Mouse (Mus musculus): ENCODE measurements at regions not wholly inside any gene's neighbourhood (a gene's known extent, or its start where the extent isn't known, plus 50 kb on each side); places are given as distances from the start of the nearest gene placed in this dataset.

DNA sequence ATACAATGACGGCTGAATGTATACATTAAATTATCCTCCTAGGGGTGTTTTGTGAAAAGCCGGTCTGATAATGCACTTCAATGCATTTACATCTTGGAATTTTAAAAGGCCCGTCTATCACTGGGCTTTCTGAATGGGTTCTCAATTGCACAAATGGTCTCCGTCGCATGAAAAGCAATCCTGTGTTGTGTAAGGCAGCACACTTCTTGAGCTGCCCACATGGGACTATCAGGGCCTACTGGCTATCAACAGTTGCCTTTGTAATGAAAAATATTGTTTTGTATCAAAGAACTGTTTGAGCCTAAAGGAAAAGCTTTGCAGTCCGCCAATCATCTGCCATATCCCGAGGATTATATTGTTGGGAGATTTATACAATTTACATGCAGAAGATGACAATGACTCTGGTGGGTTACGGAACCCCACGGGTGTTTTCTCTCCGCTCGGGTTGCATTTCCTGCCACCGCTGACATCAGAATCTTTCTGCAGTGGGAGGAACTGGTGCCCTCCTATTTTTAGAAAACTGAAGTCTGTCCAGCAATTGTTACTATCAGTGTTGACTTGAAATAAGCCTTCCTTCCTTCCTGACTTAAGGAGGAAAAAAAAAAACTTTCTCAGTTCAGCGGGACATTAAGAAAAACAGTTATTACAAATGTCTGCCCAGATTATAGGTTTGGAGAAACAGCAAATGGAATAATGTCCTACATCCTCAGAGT, 118.7 kb downstream of the Tmem26 start:
- DNase-seq: peak; percentile 5

DNA sequence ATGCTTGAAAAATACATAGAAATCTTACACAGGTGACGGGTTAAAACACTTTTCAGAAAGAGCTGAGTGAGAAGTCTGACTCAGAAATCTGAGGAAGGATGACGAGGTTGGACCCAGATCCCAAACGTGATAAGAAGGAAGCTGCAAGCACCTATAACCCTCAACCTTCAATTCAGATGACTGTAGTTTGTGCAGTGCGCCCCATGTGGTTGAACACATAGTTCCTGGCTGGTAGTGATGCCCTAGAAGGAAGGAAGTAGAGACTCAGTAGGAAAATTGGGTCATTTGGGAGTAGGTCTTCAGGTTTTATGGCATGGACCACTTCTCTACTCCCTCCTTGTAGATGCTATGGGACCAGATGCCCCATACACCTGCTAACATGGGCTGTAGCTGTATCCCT, 120.6 kb downstream of the Tmem26 start:
- DNase-seq: no peak

DNA sequence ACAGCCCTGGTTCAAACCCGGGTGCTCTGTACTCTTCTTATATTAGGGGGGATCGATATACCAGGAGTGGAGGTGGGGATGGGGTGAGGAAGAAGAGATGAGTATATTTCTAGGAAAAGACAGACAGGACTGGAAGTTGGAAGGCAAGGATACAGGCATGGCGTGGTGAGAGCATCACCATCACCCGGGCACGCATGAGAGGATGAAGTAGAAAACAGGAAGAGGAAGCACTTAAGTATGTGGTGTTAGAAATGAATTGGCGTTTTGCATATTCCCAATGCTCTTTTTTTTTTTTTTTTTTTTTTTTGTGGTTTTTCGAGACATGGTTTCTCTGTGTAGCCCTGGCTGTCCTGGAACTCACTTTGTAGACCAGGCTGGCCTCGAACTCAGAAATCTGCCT, 121.2 kb downstream of the Tmem26 start:
- DNase-seq: no peak

DNA sequence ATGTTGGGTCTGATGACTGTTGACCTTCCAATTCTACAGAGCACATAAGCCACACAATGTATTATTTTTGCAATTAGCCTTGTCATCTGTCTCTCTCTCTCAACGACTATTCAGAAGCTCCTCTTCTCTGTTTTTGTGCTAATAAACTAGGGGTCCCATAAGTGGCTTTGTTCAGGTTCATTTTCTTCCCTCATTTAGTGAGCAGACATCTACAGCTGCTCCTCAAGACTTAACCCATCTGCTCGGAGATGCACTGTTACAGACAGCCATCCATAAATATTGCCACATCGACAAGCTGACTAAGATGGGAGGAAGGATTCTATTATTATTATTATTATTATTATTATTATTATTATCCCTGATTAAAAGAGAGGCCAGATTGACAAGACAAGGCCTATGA, 127.7 kb downstream of the Tmem26 start:
- no peak for DNase-seq

DNA sequence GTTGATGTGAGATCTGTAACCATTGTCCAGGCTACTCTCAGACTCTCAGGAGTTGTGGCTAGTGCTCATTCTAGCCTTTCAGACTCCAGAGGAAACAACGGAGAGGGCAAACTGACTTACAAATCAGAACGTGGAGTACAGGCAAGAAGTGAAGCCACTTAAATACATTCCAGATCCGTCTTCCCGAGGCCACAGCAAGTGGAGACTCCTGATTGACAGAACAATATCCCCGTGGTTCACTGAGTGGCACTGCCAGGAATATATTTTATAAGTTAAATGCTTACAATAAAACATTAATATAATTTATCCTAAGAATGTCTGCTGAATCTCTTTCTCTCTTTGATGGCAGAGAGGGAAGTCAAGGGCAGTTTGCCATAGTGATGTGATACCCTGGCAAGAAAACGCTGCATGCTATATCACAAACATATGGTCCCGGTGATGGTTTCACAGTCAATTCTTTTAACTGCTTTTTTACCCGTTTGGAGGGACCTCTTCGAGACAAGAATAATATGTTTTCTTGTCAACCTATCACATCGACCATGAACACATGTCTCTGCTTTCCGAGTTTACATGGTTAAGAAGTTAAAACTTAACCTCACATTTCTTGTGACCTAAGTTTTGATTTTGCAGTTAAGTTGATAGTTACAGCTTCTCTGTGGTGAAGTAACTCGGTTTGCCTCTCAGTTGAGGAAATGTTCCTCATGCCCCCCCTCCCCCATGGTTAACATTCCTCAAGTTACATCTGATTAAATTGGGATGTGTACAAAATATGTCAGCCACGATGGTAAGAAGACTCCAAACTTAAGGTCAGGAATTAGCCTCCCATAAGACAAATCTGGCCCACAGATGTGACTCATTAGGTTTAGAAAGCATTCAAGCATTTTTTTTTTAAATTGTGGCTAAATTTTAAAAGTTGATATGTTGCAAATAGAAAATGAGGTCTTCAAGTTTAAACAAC, 132.8 kb downstream of the Tmem26 start:
- DNase-seq: no peak

DNA sequence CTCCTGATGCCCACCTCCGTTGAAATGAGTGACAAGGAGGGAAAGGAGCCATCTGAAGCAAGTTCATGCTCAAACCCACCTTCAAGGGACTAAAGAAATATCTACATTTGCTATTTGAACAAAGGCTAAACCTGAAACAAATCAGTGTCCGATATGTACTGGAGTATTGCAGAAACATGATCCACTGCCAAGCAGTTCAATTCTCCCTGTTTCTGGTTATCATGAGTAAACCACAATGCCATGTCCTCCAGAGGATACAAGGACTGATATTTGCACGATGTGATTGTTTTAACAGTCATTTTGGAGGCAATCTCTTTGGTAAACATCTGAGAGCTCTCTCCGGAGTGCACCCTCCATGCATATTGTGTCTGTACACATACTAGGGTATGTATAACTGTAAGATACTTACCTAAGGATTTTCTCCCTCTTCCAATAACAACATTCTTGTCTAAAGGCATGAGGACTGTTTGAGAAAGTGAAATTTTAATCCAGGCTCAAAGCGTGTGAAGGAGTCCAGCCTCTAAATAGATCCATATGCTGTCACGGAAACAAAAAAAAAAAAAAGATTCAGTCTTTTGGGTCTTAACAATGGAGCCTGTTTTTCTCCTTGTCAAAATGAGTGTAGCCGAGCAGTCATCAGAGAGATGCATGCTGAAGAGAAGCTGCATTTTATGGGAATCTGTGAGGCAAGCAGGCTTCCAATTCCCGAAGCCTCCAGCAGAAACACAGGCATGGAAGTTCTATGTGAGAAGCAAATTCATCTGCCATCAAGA, 141.3 kb downstream of the Tmem26 start:
- DNase-seq: no peak

DNA sequence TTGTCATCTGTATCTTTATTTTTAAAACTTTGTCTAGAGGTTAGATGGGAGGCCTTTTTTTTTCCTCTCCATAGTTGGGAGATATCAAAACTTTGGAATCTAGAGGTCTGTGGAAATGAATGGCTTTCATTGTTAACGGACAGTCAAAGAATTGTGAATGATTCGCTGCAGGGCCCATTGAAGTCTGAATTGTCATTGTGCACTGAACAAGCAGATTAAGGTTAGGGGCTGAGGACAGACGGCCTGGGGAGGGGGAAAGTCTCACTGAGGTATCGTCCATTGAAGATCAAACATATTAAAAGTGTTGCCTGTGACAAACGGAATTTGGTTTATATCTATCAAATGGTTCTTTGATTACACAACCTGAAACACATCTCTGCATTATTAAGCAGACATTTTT, 142.3 kb downstream of the Tmem26 start:
- DNase-seq: no peak

DNA sequence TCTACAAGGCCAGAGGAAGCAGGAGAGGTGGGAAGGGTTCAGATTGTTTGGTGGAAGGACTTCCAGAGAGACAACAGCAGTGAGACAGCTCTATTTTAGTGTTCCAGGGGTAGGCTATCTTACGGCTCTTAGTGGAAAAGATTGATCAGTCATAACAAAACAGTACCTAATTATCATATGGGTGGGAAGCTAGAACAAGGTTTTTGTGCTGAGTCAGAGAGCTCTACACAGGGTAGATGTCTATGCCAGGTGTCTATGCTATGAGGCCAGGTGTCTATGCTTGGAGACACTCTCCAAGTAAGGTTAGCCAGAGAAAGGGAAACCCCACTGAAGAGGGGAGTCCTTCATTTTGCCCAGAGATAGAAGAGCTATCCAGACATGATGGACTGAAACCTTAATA, 143.9 kb downstream of the Tmem26 start:
- no peak for DNase-seq

DNA sequence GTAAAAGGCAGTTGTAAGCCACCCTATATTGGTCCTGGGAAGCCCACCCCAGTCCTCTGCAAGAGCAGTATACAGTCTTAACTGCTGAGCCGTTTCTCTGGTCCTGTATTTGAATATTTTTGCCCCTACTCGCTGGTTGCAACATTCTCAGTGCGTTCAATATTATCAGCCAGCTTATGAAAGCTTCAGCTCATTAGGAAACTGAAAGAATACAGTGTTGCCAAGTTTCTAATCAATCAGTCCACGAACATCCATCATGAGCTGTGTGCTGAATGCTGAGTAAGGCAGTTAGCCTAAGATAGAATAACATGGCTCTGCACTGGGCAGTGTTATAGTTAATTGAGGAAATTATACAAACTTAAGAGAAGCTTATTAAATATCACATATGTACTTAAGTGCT, 148.7 kb downstream of the Tmem26 start:
- DNase-seq: no peak

DNA sequence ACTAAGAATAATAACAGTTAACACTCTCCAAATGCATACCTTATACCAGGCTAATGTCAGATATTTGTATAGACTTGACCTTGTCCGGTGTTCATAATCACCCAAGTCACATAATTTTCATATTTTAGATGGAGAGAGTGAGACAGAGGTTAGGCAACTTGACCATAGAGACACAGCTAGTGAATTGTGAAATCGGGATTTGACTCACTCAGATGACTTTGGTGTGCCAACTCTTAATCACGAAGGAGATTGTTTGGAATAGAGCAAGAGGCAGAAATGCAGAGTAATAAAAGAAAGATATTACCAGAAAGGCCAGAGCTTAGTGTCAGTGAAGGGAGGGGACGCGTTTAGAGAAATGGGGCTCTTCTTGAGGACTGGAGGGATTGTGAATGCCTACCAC, 152.2 kb downstream of the Tmem26 start:
- no peak for DNase-seq

DNA sequence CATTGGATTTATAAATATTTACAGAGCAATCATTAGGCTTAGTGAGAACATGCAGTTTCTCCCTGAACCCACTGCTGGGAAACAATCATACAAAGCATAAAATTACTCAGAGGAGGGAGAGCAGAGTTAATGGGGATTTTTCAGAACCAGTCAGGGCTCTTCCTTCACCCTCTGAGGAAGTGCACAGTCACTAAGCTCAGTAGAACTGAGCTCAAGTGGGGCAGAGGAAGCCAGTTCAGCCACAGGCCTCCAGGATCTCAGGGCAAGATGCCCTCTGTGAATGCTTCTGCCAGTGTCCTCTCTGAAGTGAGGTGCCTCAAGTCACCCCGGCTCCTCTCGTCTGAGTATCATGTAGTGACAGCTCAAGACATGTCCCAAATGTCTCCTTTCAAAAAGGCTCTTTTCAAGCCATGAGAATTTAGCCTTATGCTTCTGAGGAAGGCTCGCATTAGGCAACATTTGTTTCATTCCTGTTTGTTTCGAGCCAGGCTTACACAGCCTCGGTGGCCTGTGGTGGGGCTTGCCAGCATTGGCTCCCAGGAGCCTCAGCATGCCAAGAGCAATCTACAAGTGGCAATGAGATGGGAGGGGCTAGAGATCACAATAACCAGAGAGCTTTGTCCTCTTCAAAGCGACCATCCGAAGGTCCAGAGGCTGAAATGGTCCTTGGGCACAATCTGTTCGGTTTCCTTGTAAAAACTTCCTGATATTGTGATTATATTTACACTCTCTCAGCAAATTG, 169.8 kb downstream of the Tmem26 start:
- no peak for DNase-seq

DNA sequence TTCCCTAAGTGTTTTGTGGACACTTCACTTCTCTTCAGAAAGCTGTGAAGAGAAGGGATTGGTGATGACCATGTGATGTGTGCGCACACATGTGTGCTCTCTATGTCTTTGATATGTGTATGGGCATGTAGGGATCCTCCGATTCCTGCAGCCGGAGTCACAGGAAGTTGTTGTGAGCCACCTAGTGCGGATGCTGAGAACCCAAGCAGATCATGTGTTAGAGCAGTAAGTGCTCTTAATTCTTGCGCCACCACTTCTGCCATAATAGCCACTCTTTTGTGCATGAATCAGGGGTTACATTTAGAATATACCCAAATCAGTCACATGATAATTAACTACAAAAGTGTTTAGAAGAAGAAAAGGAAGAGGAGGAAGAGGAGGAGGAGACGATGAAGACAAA, 170.7 kb downstream of the Tmem26 start:
- DNase-seq: no peak

DNA sequence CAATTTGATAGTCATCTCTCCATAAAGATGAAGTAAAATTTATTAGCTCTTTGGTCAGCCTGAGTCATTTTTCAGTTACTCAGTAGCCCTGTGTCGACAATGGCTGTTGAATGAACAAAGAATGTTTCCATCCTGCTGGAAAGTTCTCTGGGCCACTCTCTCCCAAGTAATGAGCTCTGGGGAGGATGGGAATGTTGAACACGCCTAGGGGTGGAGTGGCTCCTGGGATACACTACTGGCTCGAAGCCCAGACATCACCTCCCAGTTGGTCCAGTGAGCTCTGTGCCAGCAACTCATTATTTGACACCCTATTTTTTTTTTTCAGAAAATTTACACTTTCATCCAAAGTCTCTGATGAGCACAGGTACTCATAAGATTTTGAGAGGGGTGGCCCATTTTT, 174.1 kb downstream of the Tmem26 start:
- DNase-seq: no peak

DNA sequence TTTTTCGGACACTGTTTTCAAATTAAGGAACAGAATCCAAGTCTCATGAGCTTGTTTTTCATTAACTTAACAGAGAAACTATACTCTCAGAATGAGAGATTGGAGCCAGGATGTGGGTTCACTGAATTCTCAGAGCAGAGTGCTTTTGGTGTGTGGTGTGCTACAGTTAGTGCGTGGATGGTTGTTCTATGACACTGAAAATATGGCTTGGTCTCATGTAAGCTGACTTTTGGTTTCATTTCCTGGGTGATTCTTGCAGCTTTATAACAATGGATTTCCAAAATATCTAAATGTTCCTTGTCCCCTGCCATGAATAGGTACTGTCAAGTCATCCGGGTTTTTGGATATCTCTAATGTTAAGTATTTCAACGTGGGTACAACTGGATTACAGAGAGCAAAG, 177.7 kb downstream of the Tmem26 start:
- DNase-seq: no peak

DNA sequence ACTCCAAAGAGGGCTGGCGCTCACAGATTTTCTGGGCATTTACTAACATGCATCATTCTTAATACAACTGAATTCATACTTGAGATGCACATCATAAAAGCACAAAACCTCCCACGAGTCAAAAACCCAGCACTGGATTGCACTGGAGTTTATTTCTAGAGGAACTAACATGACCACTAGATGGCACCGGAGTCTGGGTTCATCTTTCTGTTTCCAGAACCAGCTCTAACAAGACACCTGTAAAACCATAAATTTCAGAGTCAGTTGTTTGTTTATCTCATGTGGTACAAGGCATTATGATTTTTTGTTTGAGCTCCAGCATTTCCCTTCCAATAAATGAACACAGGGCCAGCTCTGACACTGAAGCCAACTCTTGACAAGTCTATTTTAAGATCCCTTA, 179.2 kb downstream of the Tmem26 start:
- DNase-seq: peak; percentile 9

DNA sequence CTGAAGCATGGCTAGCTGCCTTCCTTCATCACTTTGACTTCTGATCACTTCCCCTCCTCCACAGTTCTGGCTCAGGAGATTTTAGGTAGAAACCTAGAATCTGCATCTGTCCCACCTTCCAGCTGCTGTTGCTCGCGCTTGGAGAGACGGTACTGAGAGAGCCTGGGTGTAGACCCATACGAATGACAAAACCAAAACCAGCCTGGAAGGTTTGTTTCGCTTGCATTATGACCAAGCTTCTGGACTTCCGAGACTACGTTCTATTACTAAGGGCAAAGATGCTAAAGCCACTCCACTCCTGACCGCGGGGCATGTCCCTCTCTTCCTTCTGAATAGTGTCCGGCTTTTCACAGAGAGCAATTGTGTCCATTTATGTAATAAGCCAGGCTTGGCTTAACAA, 180.9 kb downstream of the Tmem26 start:
- no peak for DNase-seq

DNA sequence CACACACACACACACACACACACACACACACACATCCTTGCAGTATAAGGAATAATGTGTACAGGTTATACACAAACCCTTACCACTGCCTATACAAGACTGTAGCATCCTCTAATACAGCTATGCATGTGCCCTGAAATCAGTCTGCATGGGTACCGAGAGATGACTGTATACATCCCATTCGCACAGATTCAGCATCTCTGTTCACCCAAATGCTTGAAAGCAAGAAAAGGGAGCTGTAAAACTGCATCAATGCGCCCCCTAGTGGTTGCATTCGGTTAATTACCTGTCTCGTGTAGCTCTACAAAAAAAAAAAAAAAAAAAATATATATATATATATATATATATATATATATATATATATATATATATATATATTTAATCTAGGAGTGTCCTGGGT, 184.8 kb downstream of the Tmem26 start:
- peak; percentile 50 for DNase-seq

DNA sequence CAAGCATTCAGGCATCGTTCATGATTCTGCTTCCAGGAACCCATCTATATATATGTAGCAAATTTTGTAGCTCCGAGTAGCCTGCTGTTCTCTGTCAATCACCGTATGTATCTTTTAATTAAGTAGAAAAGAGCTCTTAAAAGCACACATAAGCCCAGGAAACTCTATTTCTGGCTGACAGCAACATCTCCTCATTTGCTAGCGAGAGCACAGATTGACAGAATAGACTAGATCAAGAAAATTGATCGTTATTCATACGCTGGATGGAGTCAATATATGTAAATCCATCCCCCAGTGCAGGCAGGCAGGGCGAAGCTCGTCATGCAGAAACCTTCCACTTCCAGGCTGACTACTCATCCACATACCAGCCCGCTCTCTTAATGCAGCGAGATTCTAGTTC, 185.6 kb downstream of the Tmem26 start:
- DNase-seq: no peak

DNA sequence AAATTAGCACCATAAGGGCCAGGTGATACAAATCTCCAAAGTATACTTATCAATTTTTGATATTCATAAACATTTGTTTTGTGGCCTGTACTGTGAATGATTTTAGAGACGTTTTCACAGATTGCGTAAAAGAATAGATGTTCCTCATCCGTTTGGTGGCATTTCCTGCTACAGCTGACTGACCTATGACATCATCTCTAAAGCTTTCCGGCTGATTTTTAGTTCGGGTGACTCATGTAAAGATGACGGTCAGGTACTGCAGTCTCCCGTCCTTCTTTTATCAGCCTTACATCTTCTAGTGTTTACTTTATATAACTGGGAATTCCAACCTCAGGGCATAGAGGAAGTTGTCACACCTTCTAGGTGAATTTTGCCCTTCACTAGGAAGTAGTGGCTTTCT, 192.7 kb downstream of the Tmem26 start:
- no peak for DNase-seq

DNA sequence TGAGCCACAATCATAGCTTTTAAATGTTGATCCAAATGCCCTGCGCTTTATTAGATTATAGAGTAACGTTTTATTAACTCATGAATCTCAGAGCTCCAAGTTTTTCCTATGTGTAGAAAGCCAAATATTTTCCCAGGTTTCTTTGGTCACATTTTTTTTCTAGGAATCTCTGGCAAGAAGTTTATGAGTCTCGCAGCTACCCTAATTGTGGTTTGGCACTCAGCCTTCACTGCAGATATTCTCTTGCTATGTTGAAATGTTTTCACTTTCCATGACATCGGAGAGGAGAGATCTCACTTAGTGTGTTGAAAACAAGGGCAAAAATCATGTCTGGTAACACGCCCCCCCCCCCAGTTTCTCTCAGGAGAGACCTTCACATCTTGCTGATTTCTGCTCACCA, 212.4 kb downstream of the Tmem26 start:
- DNase-seq: no peak

DNA sequence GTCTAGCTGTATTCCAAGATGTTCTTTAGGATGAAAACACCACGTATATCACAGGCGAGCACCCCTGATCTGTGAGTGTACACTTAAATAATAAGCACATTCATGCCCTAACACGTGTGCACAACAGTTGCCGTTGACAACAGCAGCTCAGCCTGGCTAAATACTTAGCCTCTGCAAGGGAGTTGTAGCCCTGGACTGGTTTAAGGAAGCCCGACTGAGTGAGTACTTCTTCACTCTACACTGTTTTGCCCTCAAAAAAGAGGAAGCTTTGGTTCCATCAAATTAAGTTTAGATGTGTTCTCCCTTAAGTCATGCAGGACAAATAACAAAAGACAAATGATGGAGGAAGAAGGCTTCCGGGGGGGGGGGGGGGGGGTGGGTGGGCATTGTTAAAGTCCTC, 208.0 kb upstream of the Rhobtb1 start:
- no peak for DNase-seq

DNA sequence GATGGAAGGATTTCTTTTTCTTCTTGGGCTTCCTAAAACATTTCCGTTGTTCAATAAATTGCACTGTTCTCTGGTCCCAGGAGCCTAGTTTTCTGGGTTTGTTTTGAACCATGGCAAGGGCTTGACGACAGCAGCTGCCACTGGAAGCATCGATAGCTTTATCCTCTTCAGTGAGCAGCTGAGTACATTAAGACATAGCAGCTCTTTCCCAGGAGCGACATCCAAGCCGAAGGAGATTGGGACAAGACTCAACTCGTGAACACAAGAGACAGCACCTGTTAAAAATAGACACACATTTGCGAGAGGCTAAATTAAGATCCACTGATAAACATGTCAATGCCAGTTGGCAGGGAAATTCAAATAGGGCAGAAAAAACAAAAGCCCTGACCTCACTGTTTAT, 194.7 kb upstream of the Rhobtb1 start:
- DNase-seq: no peak

DNA sequence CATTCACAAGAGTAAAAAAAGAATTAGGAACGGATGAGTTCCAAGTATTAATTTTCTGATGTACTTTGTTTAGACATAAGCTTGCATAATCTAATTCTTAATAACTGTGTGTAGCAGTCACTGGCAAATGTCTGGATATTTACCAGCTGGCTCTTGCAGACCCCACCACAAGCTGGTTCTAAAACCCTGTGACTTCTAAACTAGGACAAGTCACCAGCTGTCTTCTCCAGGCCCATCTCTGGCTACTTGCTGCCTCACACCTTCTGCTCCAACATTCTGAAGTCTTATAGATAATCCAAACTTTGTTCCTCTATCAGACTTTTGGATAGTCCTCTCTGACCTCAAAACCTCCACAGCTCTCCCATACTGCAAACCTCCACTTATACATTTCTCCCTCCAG, 189.9 kb upstream of the Rhobtb1 start:
- no peak for DNase-seq

Measured in liver (tissue).